Mouse (Mus musculus): ENCODE data around the gene Ing1.
A peak's percentile ranks its signal among the peaks of the same experiment; 100 is the strongest.

Ing1 gene

DNA sequence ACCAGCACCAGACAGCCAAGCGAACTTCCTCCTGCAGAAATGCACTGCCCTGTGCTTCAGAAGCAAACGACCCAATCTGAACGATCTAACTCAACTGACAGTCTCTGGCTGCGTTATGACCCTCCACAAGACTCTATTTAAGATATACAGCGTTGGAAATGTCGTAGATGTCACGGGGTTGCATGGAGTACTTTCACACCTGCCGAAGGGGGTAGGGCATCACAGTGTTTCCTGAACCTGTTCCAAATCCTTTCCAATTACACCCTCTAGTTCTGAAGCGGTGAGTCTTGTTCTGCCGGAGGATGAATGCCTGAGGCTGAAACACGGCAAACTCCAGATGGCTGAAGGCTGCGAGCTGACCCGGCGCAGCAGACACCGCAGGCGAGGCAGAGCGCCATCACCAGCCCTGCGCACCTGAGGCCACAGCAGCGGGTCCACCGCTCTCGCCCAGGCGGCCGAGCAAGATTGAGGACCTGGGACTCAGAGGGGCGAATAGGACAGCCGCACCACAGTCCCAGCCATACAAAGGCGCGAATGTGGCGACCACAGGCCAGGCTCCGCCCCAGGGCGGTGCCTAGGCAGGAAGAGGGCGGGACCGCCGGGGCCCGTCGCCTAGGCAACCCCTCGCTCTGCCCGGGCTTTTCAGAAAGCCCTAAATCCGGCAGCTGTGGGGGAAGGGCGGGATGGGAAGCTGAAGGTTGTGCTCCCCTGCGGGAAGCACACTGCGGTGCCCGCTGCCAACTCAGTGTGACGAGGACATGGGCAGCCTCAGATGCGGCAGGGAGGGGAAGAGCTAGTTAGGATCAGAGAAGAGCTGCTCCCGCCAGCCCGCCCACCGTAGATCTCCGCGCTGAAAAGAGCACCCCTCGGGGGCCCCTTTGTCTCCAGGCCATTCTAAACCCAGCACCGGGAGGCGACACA, at the start of gene Ing1:
Ing1 (plus strand) TSS at position 773 of the 921 bp plus-strand sequence.
- peak; percentile 91 for DNase-seq (ENCODE audit: low spot score)

GRCm38 (mm10) chr8:11506074-11506473, 49.3 kb upstream of the Ing1 start:
- no peak for DNase-seq (ENCODE audit: low spot score)

DNA sequence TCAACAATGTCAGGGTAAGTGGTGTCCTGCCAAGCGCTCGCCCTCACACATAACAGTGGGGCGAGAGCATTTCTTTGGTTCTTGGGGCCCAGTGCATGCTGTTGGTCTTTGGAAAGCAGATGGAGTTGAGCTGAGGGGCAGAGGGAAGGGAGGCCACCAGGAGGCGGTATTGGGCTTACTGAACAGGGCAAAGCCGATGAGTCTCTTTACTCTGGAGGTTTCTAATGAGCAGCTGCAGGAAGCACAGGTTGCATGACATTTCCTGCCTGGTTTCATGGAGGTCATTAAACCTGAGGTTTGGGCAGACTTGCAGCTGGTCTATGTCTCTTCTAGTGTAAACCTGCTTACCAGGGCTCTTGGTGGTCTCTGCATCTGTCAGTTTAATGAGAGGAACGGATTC, 48.6 kb upstream of the Ing1 start:
- no peak for DNase-seq (ENCODE audit: low spot score)

DNA sequence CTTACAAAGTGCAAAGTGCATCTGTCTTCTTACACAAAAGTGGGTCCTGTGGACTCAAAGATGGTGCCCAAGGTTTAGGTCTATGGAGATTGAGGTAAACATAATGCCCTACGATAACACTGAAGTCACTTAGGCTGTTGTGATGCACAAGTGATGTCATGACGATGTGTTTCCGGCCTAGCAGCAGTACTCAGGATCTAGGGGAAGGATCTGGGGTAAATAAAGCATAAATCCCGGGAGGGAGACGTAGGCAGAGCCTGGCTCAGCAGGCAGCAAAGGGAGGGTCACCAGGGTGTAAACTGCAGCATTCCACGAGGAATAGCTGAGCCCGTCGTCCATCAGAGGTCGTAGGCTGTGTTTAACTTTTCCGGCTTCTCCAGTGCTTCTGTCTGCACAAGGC, 46.5 kb upstream of the Ing1 start:
- DNase-seq (ENCODE audit: low spot score) = no peak

DNA sequence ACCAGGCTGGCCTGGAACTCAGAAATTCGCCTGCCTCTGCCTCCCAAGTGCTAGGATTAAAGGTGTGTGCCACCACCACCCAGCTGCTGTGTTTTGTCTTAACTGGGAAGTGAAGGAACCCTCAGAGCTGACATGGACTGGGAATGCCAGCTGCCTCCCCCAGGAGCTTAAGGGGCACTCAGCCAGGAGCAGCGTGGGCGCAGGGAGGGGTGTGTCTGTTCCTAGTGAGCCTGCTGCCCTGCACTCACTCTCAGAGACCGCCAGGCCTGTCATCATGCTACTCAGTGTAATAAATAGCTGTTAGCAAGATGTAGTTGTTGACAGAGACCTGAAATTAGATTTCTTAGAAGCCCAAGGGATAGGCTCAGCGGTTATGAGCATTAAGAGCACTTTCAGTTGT, 44.4 kb upstream of the Ing1 start:
- DNase-seq (ENCODE audit: low spot score) = no peak

- no peak for DNase-seq (ENCODE audit: low spot score)
These were observed 42.7 kb upstream of the Ing1 start for GRCm38 (mm10) chr8:11512711-11513110.

- no peak for DNase-seq (ENCODE audit: low spot score)
These were observed 42.1 kb upstream of the Ing1 start for GRCm38 (mm10) chr8:11513247-11513646.

DNA sequence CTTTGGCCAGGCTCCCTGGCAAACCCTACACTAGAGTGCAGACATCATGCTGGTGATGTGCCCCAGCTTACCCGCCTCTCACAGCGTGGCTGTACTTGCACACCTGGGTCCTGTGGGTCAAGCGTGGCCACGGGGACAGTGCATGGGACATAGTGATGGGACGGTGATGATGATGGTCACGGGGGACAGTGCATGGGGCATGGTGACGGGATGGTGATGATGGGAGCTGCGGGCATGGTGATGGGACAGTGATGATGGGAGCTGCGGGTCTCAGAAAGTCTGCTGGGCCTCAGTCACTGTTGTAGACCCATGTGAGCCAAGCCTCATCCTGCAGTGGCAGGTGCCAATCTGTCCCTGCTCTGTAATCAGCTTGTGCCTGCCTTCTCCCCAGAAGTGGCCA, 39.1 kb upstream of the Ing1 start:
- DNase-seq (ENCODE audit: low spot score) = no peak

- no peak for DNase-seq (ENCODE audit: low spot score)
These were observed 37.9 kb upstream of the Ing1 start for GRCm38 (mm10) chr8:11517366-11518055.

DNA sequence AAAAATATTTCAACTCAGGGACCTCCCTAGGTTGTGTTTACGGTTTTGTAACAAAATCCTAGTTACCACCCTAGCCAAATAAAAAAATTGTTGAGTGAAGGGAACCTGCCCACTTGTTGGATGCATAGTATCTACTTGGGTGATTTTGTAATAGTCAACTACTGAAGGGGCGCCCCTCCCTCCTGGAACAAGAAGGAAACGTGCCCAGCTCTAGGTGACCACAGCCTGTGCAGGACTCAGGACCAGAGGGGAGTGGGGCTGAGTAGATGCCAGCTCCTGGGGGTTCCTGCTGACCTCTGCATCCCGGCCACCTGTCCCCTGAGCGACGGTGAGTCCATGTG, 37.3 kb upstream of the Ing1 start:
- DNase-seq (ENCODE audit: low spot score) = no peak

GRCm38 (mm10) chr8:11518676-11519075, 36.7 kb upstream of the Ing1 start:
- no peak for DNase-seq (ENCODE audit: low spot score)

- no peak for DNase-seq (ENCODE audit: low spot score)
These were observed 32.0 kb upstream of the Ing1 start for GRCm38 (mm10) chr8:11523331-11523730.

GRCm38 (mm10) chr8:11530155-11530770, 25.1 kb upstream of the Ing1 start:
- DNase-seq (ENCODE audit: low spot score) = no peak

DNA sequence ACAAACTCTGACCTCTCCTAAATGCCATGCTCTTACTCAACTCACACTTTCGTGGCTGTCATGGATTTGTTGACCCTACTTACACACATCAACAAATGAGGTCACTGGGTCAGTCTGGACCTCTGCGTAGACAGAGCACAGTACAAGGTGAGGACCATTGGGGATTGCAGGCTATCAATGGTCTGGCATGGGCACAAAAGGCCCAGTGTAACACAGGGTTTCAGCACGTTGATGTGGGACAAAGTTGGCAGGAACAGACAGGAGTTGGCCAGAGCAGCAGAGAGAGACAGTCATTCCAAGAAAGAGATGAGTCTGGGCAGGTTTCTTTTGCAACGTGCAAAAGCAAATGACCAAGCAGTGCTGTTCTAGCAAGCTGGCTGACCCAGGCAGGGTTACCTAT, 24.5 kb upstream of the Ing1 start:
- DNase-seq (ENCODE audit: low spot score) = no peak

GRCm38 (mm10) chr8:11534494-11534893, 20.9 kb upstream of the Ing1 start:
- DNase-seq (ENCODE audit: low spot score) = no peak

DNA sequence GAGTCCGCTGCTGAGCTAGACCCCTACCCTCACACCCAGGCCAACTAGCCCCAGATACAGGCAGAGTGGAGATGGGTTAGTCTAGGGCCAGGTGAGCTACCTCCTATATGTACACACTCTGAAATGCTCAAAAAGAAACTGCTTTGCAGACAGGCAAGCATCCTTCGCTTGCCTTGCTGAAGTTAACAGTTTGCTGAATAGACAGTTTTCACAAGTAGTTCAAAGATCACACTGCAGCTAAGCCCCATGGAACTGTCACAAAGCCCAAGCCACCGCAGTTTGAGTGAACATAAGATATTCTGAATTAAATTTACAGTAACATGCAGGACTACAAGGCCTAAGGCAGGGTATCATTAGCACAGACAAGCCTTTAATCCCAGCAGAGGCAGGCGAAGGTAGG, 16.3 kb upstream of the Ing1 start:
- no peak for DNase-seq (ENCODE audit: low spot score)

DNA sequence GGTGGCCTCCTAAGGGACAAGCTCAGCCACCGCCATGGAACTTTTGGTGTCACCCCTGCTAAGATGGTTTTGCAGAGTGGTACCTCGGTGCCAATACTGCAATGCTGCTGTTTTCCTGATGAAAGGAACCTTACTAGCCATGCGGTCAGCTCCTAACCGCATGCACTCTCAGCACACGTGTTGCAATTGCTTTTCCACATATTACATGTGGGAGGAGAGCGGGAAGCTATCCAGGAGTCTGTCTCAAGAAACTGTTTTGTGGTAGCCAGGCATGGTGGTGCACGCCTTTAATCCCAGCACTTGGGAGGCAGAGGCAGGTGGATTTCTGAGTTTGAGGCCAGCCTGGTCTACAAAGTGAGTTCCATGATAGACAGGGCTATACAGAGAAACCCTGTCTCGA, 15.2 kb upstream of the Ing1 start:
- DNase-seq (ENCODE audit: low spot score) = no peak

- no peak for DNase-seq (ENCODE audit: low spot score)
These were observed 13.3 kb upstream of the Ing1 start for GRCm38 (mm10) chr8:11542031-11542430.

- no peak for DNase-seq (ENCODE audit: low spot score)
These were observed 12.5 kb upstream of the Ing1 start for GRCm38 (mm10) chr8:11542866-11543265.

DNA sequence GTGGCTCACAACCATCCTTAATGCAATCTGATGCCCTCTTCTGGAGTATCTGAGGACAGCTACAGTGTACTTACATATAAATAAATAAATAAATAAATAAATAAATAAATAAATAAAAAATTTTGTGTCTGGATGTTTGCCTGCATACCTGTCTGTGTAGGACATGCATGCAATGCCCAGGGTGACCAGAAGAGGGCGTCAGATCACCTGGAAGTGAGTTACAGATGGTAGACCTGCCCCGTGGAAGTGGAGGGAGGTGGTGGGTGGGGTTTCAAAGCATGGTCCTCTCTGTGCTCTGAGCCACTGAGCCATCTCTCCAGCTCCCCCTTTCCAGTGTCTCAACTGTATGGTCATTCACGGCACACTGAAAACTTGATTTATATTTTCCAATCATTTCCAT, 11.0 kb upstream of the Ing1 start:
- DNase-seq (ENCODE audit: low spot score) = no peak

DNA sequence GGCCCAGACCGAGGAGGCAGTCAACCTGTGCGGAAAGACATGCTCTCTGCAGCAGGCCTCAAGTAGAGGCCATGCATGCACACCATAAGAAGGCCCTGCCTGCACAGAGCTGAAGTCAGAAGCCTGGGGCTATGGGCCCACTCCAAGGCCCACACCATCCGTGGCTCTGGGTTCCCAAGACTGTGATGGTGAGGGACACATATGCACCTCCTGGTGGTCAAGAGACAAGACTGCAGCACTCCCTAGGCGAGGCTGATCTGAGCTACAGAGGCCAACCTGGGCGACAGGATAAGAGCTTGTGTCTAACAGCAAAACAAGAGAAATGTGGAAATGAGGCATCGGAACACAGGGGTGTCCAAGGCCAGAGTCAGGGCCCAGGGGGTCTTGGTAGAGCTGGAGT, 8.3 kb upstream of the Ing1 start:
- no peak for DNase-seq (ENCODE audit: low spot score)

DNA sequence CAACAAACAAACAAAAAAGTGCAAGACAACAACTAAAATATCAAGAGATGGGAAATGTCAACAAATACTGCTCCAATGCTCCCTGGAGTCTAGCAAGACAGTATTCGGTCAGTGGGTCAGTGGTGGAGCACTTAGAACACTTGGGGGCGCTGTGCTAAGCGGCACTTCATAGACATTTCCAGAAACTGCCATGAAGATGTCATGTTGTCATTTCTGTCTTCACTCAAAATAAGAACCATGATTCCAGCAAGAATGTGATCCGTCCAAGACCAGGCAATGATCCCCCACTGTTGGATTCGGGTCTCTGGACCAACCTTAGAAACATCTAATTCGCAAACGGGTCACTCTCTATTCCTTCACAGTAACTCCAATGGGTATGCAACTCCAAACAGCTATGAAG, 5.7 kb upstream of the Ing1 start:
- no peak for DNase-seq (ENCODE audit: low spot score)

GRCm38 (mm10) chr8:11550281-11550948, 5.0 kb upstream of the Ing1 start, which contains the start of gene Cars2:
Gene Cars2 (minus strand): TSS chr8:11550783.
- peak; percentile 90 for DNase-seq (ENCODE audit: low spot score)
